Mouse (Mus musculus): ENCODE measurements around the gene Zfp369.

DNA sequence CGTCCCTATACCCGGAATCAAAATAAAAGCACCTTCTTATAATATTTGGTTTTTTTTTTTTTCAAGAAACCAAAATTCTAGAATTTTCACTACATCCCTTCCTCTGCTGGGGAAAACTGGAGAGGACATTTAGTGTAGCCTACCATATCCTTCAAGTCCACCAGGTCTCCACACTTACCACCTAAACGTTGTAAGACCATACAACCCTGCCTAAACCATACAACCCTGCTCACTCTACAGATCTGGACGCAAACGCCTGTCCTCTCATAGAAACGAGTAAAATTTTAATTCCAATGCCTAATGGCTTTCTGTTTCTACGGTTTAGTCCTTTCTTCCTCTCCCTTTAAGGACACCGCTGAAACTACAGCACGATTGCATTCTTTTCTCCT lies 626 bp upstream of the Zfp369 start:
- TF ChIP-seq POLR2A (IDR thresholded peaks at IDR 0.05; ENCODE audit: low read depth, low read length), result no peak
- TF ChIP-seq CTCF (IDR thresholded peaks at IDR 0.05; ENCODE audit: extremely low read depth, insufficient read depth, insufficient read length, insufficient replicate concordance), result no peak

Measured in spleen, adult 2 months (tissue).